Mouse (Mus musculus): ENCODE measurements around the gene Bsx. TPM values are rescaled to one million over a fixed set of nuclear protein-coding genes. Genes with fewer than 3 reads are reported as not detected.

Bsx gene
- polyA plus RNA-seq, 1 experiment: not detected

- H3K4me1 ChIP-seq (ENCODE audit: control insufficient read depth, insufficient read depth, low read length): no peaks in the 10 kb centered on the region
- no peak overlapping the region for H3K27ac ChIP-seq (ENCODE audit: control insufficient read depth, insufficient read depth, low read depth, low read length, poor library complexity)
- H3K4me3 ChIP-seq (replicated peaks; ENCODE audit: control insufficient read depth, low read depth, low read length): no peak overlapping the region
- 4% methylated on average over 42 of the region's 42 CpGs for WGBS
- TF ChIP-seq CTCF (IDR thresholded peaks at IDR 0.05; ENCODE audit: control insufficient read depth, insufficient read depth, low read length) (no peak), POLR2A (IDR thresholded peaks at IDR 0.05; ENCODE audit: borderline replicate concordance, control insufficient read depth, low read depth, low read length) (no peak)
Measured at GRCm38 (mm10) chr9:40877146-40877880, 3.4 kb downstream of the Bsx start.

- no peak for TF ChIP-seq POLR2A (IDR thresholded peaks at IDR 0.05; ENCODE audit: borderline replicate concordance, control insufficient read depth, low read depth, low read length)
- TF ChIP-seq CTCF (IDR thresholded peaks at IDR 0.05; ENCODE audit: control insufficient read depth, insufficient read depth, low read length): no peak
- WGBS: 3% methylated on average over 29 of the region's 29 CpGs
- Histone ChIP-seq H3K4me1 (ENCODE audit: control insufficient read depth, insufficient read depth, low read length) (no peaks in the 10 kb centered on the region), H3K4me3 (replicated peaks; ENCODE audit: control insufficient read depth, low read depth, low read length) (no peak overlapping the region), H3K27ac (ENCODE audit: control insufficient read depth, insufficient read depth, low read depth, low read length, poor library complexity) (no peak overlapping the region)
Measured at GRCm38 (mm10) chr9:40877881-40878235, 3.9 kb downstream of the Bsx start.

GRCm38 (mm10) chr9:40878291-40878945, 4.5 kb downstream of the Bsx start:
- no peaks in the 10 kb centered on the region for H3K4me1 ChIP-seq (ENCODE audit: control insufficient read depth, insufficient read depth, low read length)
- no peak for TF ChIP-seq CTCF (IDR thresholded peaks at IDR 0.05; ENCODE audit: control insufficient read depth, insufficient read depth, low read length)
- no peak for TF ChIP-seq POLR2A (IDR thresholded peaks at IDR 0.05; ENCODE audit: borderline replicate concordance, control insufficient read depth, low read depth, low read length)
- H3K4me3 ChIP-seq (replicated peaks; ENCODE audit: control insufficient read depth, low read depth, low read length): no peak overlapping the region
- WGBS: 5% methylated on average over 32 of the region's 32 CpGs
- no peak overlapping the region for H3K27ac ChIP-seq (ENCODE audit: control insufficient read depth, insufficient read depth, low read depth, low read length, poor library complexity)

- H3K4me3 ChIP-seq (replicated peaks; ENCODE audit: control insufficient read depth, low read depth, low read length): no peak overlapping the region
- no peak for TF ChIP-seq CTCF (IDR thresholded peaks at IDR 0.05; ENCODE audit: control insufficient read depth, insufficient read depth, low read length)
- no peak for TF ChIP-seq POLR2A (IDR thresholded peaks at IDR 0.05; ENCODE audit: borderline replicate concordance, control insufficient read depth, low read depth, low read length)
- no peaks in the 10 kb centered on the region for H3K4me1 ChIP-seq (ENCODE audit: control insufficient read depth, insufficient read depth, low read length)
- no peak overlapping the region for H3K27ac ChIP-seq (ENCODE audit: control insufficient read depth, insufficient read depth, low read depth, low read length, poor library complexity)
- WGBS: 9% methylated on average over 14 of the region's 14 CpGs
Measured at GRCm38 (mm10) chr9:40878998-40879397, 5.1 kb downstream of the Bsx start.

- H3K4me3 ChIP-seq (replicated peaks; ENCODE audit: control insufficient read depth, low read depth, low read length): no peak overlapping the region
- 57% methylated on average over 10 of the region's 10 CpGs for WGBS
- no peaks in the 10 kb centered on the region for H3K4me1 ChIP-seq (ENCODE audit: control insufficient read depth, insufficient read depth, low read length)
- no peak for TF ChIP-seq CTCF (IDR thresholded peaks at IDR 0.05; ENCODE audit: control insufficient read depth, insufficient read depth, low read length)
- no peak overlapping the region for H3K27ac ChIP-seq (ENCODE audit: control insufficient read depth, insufficient read depth, low read depth, low read length, poor library complexity)
Measured at GRCm38 (mm10) chr9:40885669-40886068, 11.7 kb downstream of the Bsx start.

- no peak overlapping the region for H3K4me3 ChIP-seq (replicated peaks; ENCODE audit: control insufficient read depth, low read depth, low read length)
- WGBS: 51% methylated on average over 12 of the region's 12 CpGs
- TF ChIP-seq CTCF (IDR thresholded peaks at IDR 0.05; ENCODE audit: control insufficient read depth, insufficient read depth, low read length) (no peak), POLR2A (IDR thresholded peaks at IDR 0.05; ENCODE audit: borderline replicate concordance, control insufficient read depth, low read depth, low read length) (no peak)
- no peaks in the 10 kb centered on the region for H3K4me1 ChIP-seq (ENCODE audit: control insufficient read depth, insufficient read depth, low read length)
- no peak overlapping the region for H3K27ac ChIP-seq (ENCODE audit: control insufficient read depth, insufficient read depth, low read depth, low read length, poor library complexity)
Measured at GRCm38 (mm10) chr9:40889389-40889788, 15.5 kb downstream of the Bsx start.

- TF ChIP-seq CTCF (IDR thresholded peaks at IDR 0.05; ENCODE audit: control insufficient read depth, insufficient read depth, low read length) (no peak), POLR2A (IDR thresholded peaks at IDR 0.05; ENCODE audit: borderline replicate concordance, control insufficient read depth, low read depth, low read length) (no peak)
- Histone ChIP-seq H3K4me3 (replicated peaks; ENCODE audit: control insufficient read depth, low read depth, low read length) (no peak overlapping the region), H3K4me1 (ENCODE audit: control insufficient read depth, insufficient read depth, low read length) (no peaks in the 10 kb centered on the region), H3K27ac (ENCODE audit: control insufficient read depth, insufficient read depth, low read depth, low read length, poor library complexity) (no peak overlapping the region)
- WGBS: 79% methylated on average over 6 of the region's 6 CpGs
Measured at GRCm38 (mm10) chr9:40892456-40892855, 18.5 kb downstream of the Bsx start.

GRCm38 (mm10) chr9:40907413-40907812, 33.5 kb downstream of the Bsx start:
- Histone ChIP-seq H3K4me1 (ENCODE audit: control insufficient read depth, insufficient read depth, low read length) (no peaks in the 10 kb centered on the region), H3K27ac (ENCODE audit: control insufficient read depth, insufficient read depth, low read depth, low read length, poor library complexity) (no peak overlapping the region), H3K4me3 (replicated peaks; ENCODE audit: control insufficient read depth, low read depth, low read length) (no peak overlapping the region)
- WGBS: 56% methylated on average over 8 of the region's 8 CpGs
- TF ChIP-seq POLR2A (IDR thresholded peaks at IDR 0.05; ENCODE audit: borderline replicate concordance, control insufficient read depth, low read depth, low read length) (no peak), CTCF (IDR thresholded peaks at IDR 0.05; ENCODE audit: control insufficient read depth, insufficient read depth, low read length) (no peak)

Measured in bone marrow, adult 2 months (tissue).